Mouse (Mus musculus) heart, embryonic 14.5 days (tissue): Measurements from ENCODE around the gene Gm49337. TPM values are rescaled to one million over a fixed set of nuclear protein-coding genes. Genes with fewer than 3 reads are reported as not detected.

ENCODE experiments used
- ATAC-seq: fragments of 200-750 bp; cut with Nextera tagmentation; 2 replicates; pipeline ENCODE4 v1.8.0; 2017; ENCODE audit warnings: low read depth, moderate TSS enrichment; ENCODE audit not compliant: insufficient number of reproducible peaks, insufficient read depth, low FRiP score
- H3K27ac ChIP-seq, 2 experiments: fragments of 200-500 bp in 1 of 2; fragments of 300-500 bp in 1 of 2; sonication (generic) in 1 of 2; replicated peaks in 1 of 2; 2 replicates each; pipeline ENCODE4 v1.5.1; 2012 to 2014; ENCODE audit warnings: low read depth in 2 of 2, low read length in 2 of 2, control low read depth in 1 of 2, mild to moderate bottlenecking in 1 of 2, mixed read lengths in 1 of 2; ENCODE audit not compliant: control insufficient read depth in 1 of 2, insufficient read depth in 1 of 2
- H3K27me3 ChIP-seq: fragments of 300-500 bp; sonication (generic); 2 replicates; pipeline ENCODE4 v1.6.1; 2014; ENCODE audit warnings: mild to moderate bottlenecking, low read length, control low read depth; ENCODE audit not compliant: control insufficient read depth, insufficient read depth
- H3K36me3 ChIP-seq: fragments of 300-500 bp; sonication (generic); 2 replicates; pipeline ENCODE4 v1.6.1; 2014; ENCODE audit warnings: mild to moderate bottlenecking, control low read depth, low read length, mixed read lengths; ENCODE audit not compliant: control insufficient read depth, insufficient read depth
- H3K4me1 ChIP-seq, 2 experiments: fragments of 200-500 bp in 1 of 2; fragments of 300-500 bp in 1 of 2; sonication (generic) in 1 of 2; 2 replicates each; pipeline ENCODE4 v1.6.1; 2012 to 2014; ENCODE audit warnings: low read length in 2 of 2, control low read depth in 1 of 2, mixed read lengths in 1 of 2; ENCODE audit not compliant: control insufficient read depth in 2 of 2, insufficient read depth in 2 of 2
- H3K4me2 ChIP-seq: fragments of 300-500 bp; sonication (generic); 2 replicates; pipeline ENCODE4 v1.6.1; 2014; ENCODE audit warnings: mild to moderate bottlenecking, low read length
- H3K4me3 ChIP-seq, 2 experiments: fragments of 200-500 bp in 1 of 2; fragments of 300-500 bp in 1 of 2; sonication (generic) in 1 of 2; 2 replicates each; pipeline ENCODE4 v1.5.1; 2012 to 2014; ENCODE audit warnings: low read length in 2 of 2, mild to moderate bottlenecking in 2 of 2, control low read depth in 1 of 2, low read depth in 1 of 2, moderate library complexity in 1 of 2; ENCODE audit not compliant: control insufficient read depth in 1 of 2, insufficient read depth in 1 of 2
- H3K9ac ChIP-seq: fragments of 300-500 bp; sonication (generic); 2 replicates; pipeline ENCODE4 v1.6.1; 2014; ENCODE audit warnings: mild to moderate bottlenecking, low read length
- H3K9me3 ChIP-seq: fragments of 300-500 bp; sonication (generic); 2 replicates; pipeline ENCODE4 v1.6.1; 2016; ENCODE audit warnings: low read length, control low read depth; ENCODE audit not compliant: control insufficient read depth
- WGBS: fragments of 180-500 bp; shearing (Covaris S2); extraction: QIAGEN DNeasy Blood & Tissue Kit; methylation state at CpG from one replicate; pipeline ENCODE4 v1.1.7; 2014; 5-methylcytosine and 5-hydroxymethylcytosine counted together
- polyA plus RNA-seq: library from polyadenylated mRNA; unstranded; fragments of >200 nt; fragmentation: Nextera tagmentation; extraction: Ambion mirVana; gene quantifications from 2 replicates; pipeline ENCODE4 v1.2.1, GENCODE M21; 2014

The Gm49337 gene
- polyA plus RNA-seq, 1 experiment from 2014 or later: not detected

DNA sequence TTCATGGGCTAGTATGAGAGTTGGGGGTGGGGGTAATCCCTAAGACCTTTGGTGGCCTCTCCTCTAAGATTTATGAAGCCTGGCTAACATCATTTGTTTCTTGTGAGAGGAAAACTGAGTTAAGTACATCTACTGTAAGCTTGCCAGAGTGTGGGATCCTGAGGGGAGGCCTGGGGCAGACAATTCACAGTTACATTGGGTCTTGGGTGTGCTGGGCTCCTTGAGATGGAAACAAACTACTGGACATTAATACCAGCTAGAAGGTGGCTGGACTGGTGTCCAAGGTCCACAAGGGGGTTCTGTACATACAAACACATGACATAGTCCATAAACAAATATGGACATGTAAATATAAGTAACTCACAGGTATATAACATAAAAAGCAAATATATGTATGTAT is 2.0 kb downstream of the Gm49337 start:
- H3K9me3 ChIP-seq: no peaks in the 10 kb centered on the region
- H3K4me1 ChIP-seq: peaks cover 30 to 35% of the 10 kb centered on the region in 2 experiments
- H3K4me2 ChIP-seq: peak overlapping the region; percentile 61
- H3K27me3 ChIP-seq: no peaks in the 10 kb centered on the region
- peak overlapping the region; percentile 91 to 92 for H3K27ac ChIP-seq
- H3K9ac ChIP-seq: peak overlapping the region; percentile 66
- no peak for ATAC-seq
- no peak overlapping the region for H3K4me3 ChIP-seq
- no peaks in the 10 kb centered on the region for H3K36me3 ChIP-seq

DNA sequence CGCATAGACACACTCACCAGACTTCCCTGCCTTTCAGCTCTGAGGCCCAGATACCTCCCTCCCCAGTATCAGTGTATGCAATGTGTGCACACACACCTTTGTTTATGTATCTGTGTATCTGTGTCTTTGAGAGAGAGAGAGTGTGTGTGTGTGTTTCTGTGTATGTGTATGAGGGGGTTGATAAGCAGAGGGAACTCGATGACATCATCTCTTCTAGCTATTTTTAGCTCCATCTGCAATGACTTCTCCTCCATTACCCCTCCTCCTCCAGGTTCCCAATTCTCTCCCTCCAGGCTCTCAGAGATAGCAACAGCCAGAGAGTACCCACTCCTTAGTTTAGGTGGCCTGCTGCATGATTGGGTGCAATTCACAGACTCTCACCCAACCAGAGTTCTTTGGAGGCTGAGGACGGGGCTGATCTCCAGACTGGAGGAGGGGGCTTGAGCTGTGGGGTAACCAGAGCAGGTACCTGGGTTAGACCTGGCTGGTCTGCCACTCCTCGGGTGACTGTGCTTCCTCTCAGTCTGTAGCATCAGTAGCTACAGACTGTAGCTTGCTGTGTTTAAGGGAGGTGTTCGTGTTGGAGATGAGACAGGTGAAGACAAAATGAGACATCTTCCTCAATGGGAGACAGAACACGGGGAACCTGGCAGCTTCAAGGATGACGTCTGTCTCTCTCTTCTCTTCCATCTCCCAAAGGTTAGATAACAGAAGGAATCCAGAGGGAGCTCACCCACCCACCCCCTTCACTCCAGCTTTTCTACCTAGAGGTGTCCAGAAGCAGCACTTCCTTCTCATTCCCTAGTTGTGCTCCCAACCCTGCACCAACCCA is 2.7 kb downstream of the Gm49337 start:
- 28% methylated on average over 7 of the region's 7 CpGs for WGBS
- Histone ChIP-seq H3K9ac (peak overlapping the region; percentile 66), H3K36me3 (no peaks in the 10 kb centered on the region), H3K4me2 (peak overlapping the region; percentile 61), H3K27ac (peak overlapping the region; percentile 78 to 91), H3K4me1 (peaks cover 30 to 35% of the 10 kb centered on the region in 2 experiments), H3K4me3 (peak overlapping the region in 1 of 2 experiments; percentile 16; a peak in 1 of 4 replicates), H3K9me3 (no peaks in the 10 kb centered on the region), H3K27me3 (no peaks in the 10 kb centered on the region)
- ATAC-seq: peak; percentile 45; the same call in 1 of the 2 replicates

DNA sequence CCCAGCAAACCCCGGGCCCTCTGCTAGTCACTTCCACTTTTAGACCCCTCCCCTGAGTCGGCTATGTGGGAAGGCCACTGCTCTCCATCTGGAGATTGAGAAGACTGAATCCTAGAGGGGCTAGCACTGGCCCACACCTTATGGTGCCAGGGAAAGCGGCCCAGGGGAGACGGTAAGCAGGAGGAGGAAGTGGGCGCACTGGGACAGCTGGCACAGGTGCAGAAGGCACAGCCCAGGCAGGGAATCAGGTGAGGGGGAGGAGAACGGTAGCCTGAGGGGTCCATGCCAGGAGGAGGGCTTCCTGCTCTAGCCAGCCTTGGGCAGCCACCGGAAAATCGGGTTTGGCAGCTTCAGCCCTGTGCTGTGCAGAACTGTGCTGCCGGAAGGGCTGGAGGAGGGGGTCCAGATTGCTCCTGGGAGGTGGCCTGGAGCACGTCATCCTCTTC is 3.4 kb downstream of the Gm49337 start:
- H3K4me1 ChIP-seq: peaks cover 30 to 35% of the 10 kb centered on the region in 2 experiments
- H3K4me3 ChIP-seq: peak overlapping the region; percentile 7 to 16; a peak in 1 of 4 replicates
- peak; percentile 65 for ATAC-seq
- peak overlapping the region; percentile 76 to 91 for H3K27ac ChIP-seq
- no peaks in the 10 kb centered on the region for H3K9me3 ChIP-seq
- WGBS: 12% methylated on average over 10 of the region's 10 CpGs
- H3K9ac ChIP-seq: peak overlapping the region; percentile 66
- H3K36me3 ChIP-seq: no peaks in the 10 kb centered on the region
- H3K4me2 ChIP-seq: peak overlapping the region; percentile 61
- no peaks in the 10 kb centered on the region for H3K27me3 ChIP-seq

DNA sequence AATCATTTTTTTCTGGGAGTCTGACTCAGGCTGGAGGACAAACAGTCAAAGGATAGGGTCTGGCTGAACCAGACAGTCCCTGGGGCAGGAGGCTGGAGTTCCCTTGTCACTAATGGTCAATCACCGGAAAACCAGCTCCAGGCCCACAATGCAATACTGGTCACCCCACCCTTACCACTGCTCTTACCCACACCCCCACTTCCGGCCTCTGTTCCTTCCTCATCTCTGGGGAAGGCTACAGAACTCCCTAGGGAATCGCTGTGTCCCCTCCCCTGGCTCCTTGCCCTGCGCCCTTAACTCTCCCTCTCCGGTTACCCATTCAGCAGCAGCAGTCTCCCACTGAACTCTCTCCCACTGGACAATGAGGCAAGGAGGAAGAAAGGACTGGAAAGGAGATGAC is 4.0 kb downstream of the Gm49337 start:
- H3K4me1 ChIP-seq: peaks cover 30 to 35% of the 10 kb centered on the region in 2 experiments
- H3K4me2 ChIP-seq: peak overlapping the region; percentile 61
- H3K27ac ChIP-seq: peak overlapping the region; percentile 76 to 91
- 32% methylated on average over 5 of the region's 5 CpGs for WGBS
- no peak overlapping the region for H3K4me3 ChIP-seq
- H3K9ac ChIP-seq: peak overlapping the region; percentile 66
- H3K9me3 ChIP-seq: no peaks in the 10 kb centered on the region
- no peaks in the 10 kb centered on the region for H3K36me3 ChIP-seq
- no peaks in the 10 kb centered on the region for H3K27me3 ChIP-seq
- ATAC-seq: peak; percentile 57; the same call in 1 of the 2 replicates

DNA sequence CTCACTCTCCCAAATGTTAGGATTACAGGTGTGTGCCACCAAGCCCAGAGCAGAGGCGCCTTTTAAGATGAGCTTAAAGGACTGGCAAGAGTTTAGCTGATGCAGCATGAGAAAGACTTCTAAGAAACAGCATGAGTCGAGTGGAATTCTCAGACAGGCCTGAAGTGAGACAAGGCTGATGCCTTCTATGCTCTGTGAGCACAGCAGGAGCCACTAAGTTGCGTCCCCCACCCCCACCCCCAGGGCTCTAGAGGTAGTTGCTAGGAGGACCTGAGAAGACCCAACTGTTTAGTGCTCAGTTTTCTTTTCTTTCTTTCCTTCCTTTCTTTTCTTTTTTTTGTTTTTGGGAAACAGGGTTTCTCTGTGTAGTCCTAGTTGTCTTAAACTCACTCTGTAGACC is 8.9 kb downstream of the Gm49337 start:
- Histone ChIP-seq H3K36me3 (no peaks in the 10 kb centered on the region), H3K4me3 (no peak overlapping the region), H3K9me3 (no peaks in the 10 kb centered on the region), H3K9ac (no peak overlapping the region), H3K4me1 (peaks cover 5 to 15% of the 10 kb centered on the region in 2 experiments), H3K4me2 (no peak overlapping the region), H3K27ac (no peak overlapping the region), H3K27me3 (no peaks in the 10 kb centered on the region)
- ATAC-seq: no peak
- 60% methylated on average over 3 of the region's 3 CpGs for WGBS

DNA sequence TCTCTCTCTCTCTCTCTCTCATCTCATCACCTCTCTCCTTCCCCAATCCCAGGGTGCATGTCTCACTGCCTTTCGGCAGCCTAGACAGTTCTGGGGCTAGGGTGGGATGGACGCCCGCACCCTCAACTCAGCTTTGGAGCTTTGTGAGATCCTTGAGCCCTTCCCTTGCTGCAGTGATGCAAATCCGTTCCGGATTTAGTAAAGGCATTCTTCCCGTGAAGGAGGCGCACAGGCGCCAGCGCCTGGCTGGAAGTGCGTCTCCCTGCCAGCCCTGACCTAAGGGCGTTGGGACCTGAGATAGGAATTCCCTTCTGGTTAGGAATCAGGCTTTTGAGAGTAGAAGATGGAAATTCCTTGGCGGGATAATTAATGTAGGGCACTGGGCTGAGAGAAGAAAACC is 9.6 kb downstream of the Gm49337 start:
- Histone ChIP-seq H3K4me1 (peaks cover 0 to 11% of the 10 kb centered on the region in 2 experiments; a peak in 2 of 4 replicates), H3K9ac (peak overlapping the region; percentile 57), H3K36me3 (no peaks in the 10 kb centered on the region), H3K27me3 (no peaks in the 10 kb centered on the region), H3K27ac (peak overlapping the region; percentile 36 to 48; a peak in 2 of 4 replicates), H3K4me3 (peak overlapping the region; percentile 28 to 38), H3K4me2 (peak overlapping the region; percentile 62), H3K9me3 (no peaks in the 10 kb centered on the region)
- no peak for ATAC-seq
- 4% methylated on average over 12 of the region's 12 CpGs for WGBS

DNA sequence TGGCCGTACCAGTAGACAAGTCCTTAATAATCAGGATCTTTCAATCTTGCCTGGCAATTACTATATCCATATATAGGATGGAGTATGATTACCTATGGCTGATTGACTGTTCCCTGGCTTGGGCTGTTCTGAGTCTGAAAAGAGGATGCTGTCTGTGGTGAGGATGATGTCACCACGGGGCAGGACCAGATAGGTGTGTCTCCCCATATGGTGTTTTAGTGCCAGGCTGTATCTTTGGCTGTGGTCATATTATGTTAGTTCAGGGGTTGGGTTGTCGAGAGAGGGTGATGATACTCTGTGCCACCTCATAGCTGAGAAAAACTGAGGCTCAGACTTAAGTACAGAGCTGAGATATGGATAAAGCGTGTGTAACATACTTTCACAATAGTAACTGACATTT is 11.9 kb downstream of the Gm49337 start:
- H3K4me1 ChIP-seq: peaks cover 0 to 9% of the 10 kb centered on the region in 2 experiments; a peak in 2 of 4 replicates

More for the DNA sequence above, 11.9 kb downstream of the Gm49337 start:
- H3K4me3 ChIP-seq: no peak overlapping the region
- 79% methylated on average over 4 of the region's 4 CpGs for WGBS
- no peak overlapping the region for H3K27ac ChIP-seq
- no peak overlapping the region for H3K4me2 ChIP-seq
- H3K9me3 ChIP-seq: no peaks in the 10 kb centered on the region
- H3K27me3 ChIP-seq: no peaks in the 10 kb centered on the region
- no peak for ATAC-seq
- H3K9ac ChIP-seq: no peak overlapping the region
- H3K36me3 ChIP-seq: no peaks in the 10 kb centered on the region
